Mouse (Mus musculus): ENCODE results near the gene Ece2. TPM values are rescaled to one million over a fixed set of nuclear protein-coding genes. Genes with fewer than 3 reads are reported as not detected.
"Not testable (repeated sequence)": the region's sequence is repeated elsewhere in the genome, so short reads cannot be mapped to it uniquely, and the experiment has no call there.

Gene Ece2
- polyA plus RNA-seq, 1 experiment: 0.07 TPM

GRCm38 (mm10) chr16:20651947-20652310 is 22.3 kb downstream of the Ece2 start:
- Histone ChIP-seq H3K36me3 (ENCODE audit: control insufficient read depth, insufficient read depth, low read length) (peaks cover 23% of the 10 kb centered on the region), H3K27ac (ENCODE audit: insufficient read depth, low read length) (no peak overlapping the region; the same call in 1 of the 2 replicates), H3K27me3 (ENCODE audit: control insufficient read depth, insufficient read depth, low read length) (no peaks in the 10 kb centered on the region), H3K4me3 (ENCODE audit: extremely low read depth, insufficient read depth, insufficient read length) (peak overlapping the region; percentile 71), H3K4me1 (ENCODE audit: control insufficient read depth, insufficient read depth, insufficient read length) (peaks cover 2% of the 10 kb centered on the region; the same call in 1 of the 2 replicates)
- no peak for TF ChIP-seq POLR2A (IDR thresholded peaks at IDR 0.05; ENCODE audit: low read depth, low read length)
- no peak for TF ChIP-seq CTCF (IDR thresholded peaks at IDR 0.05; ENCODE audit: extremely low read depth, insufficient read depth, insufficient read length, insufficient replicate concordance)
- WGBS: 5% methylated on average over 12 of the region's 12 CpGs
- no peak for DNase-seq (ENCODE audit: low read depth in 1 of 2, low spot score in 2 of 2)

DNA sequence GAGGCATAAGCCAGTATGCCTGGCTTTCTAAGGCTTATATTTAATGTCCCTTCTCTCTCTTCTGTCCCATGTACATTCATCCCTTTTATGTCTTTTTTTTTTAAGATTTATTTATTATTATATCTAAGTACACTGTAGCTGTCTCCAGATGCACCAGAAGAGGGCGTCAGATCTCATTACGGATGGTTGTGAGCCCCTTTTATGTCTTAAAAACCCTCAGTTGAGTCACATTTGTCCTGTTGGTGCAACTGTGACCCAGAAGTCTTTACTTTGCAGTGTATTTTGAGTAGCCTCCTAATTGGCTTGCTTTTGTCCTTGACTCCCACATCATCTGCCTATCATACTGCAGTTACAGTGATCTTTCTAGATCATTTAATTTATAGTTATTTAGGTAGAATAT is 23.7 kb downstream of the Ece2 start:
- no peak for TF ChIP-seq CTCF (IDR thresholded peaks at IDR 0.05; ENCODE audit: extremely low read depth, insufficient read depth, insufficient read length, insufficient replicate concordance)
- TF ChIP-seq POLR2A (IDR thresholded peaks at IDR 0.05; ENCODE audit: low read depth, low read length): no peak
- H3K4me3 ChIP-seq (ENCODE audit: extremely low read depth, insufficient read depth, insufficient read length): no peak overlapping the region
- H3K27me3 ChIP-seq (ENCODE audit: control insufficient read depth, insufficient read depth, low read length): no peaks in the 10 kb centered on the region
- 59% methylated on average over 2 of the region's 2 CpGs for WGBS
- DNase-seq (ENCODE audit: low read depth in 1 of 2, low spot score in 2 of 2): no peak
- peaks cover 2% of the 10 kb centered on the region; the same call in 1 of the 2 replicates for H3K4me1 ChIP-seq (ENCODE audit: control insufficient read depth, insufficient read depth, insufficient read length)
- peaks cover 32% of the 10 kb centered on the region for H3K36me3 ChIP-seq (ENCODE audit: control insufficient read depth, insufficient read depth, low read length)
- no peak overlapping the region for H3K27ac ChIP-seq (ENCODE audit: insufficient read depth, low read length)

DNA sequence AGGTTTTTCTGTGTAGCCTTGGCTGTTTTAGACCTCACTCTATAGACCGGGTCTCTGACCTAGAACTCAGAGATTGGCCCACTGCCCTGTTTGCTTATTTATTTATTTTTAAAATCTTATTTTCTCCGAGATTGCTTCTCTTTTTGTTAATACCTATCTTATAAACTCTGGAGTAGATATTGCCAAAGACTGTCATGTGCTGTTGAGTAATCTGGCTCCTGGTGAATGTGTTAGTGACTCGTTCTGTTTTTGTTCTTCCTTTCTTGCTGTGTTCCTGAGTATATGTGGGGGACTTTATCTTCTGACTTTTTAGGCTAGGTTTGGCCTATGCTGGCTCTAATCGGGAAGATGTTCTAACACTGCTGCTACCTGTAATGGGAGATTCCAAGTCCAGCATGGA is 28.0 kb downstream of the Ece2 start:
- no peak for DNase-seq (ENCODE audit: low read depth in 1 of 2, low spot score in 2 of 2)
- H3K27me3 ChIP-seq (ENCODE audit: control insufficient read depth, insufficient read depth, low read length): no peaks in the 10 kb centered on the region
- peaks cover 2% of the 10 kb centered on the region; the same call in 1 of the 2 replicates for H3K4me1 ChIP-seq (ENCODE audit: control insufficient read depth, insufficient read depth, insufficient read length)
- TF ChIP-seq CTCF (IDR thresholded peaks at IDR 0.05; ENCODE audit: extremely low read depth, insufficient read depth, insufficient read length, insufficient replicate concordance) (no peak), POLR2A (IDR thresholded peaks at IDR 0.05; ENCODE audit: low read depth, low read length) (no peak)
- H3K4me3 ChIP-seq (ENCODE audit: extremely low read depth, insufficient read depth, insufficient read length): no peak overlapping the region
- no peak overlapping the region for H3K27ac ChIP-seq (ENCODE audit: insufficient read depth, low read length)
- H3K36me3 ChIP-seq (ENCODE audit: control insufficient read depth, insufficient read depth, low read length): peaks cover 66% of the 10 kb centered on the region
- WGBS: 86% methylated on average over 4 of the region's 4 CpGs

DNA sequence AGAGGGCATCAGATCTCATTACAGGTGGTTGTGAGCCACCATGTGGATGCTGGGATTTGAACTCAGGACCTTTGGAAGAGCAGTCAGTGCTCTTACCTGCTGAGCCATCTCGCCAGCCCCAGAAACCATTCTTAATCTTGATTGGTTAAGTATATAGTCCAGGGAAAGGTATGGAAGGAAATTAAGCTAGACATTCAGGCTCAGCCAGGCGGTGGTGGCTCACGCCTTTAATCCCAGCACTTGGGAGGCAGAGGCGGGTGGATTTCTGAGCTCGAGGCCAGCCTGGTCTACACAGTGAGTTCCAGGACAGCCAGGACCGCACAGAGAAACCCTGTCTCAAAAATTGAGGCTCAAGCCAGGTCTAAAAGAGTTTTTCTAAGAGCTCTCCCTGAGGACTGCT is 38.4 kb downstream of the Ece2 start, which contains the start of gene Eif4g1:
Eif4g1 (plus strand) TSS at position 301 of the 400 bp plus-strand sequence.
- not testable (repeated sequence) for H3K27me3 ChIP-seq (ENCODE audit: control insufficient read depth, insufficient read depth, low read length)
- WGBS: 94% methylated on average over 5 of the region's 6 CpGs

GRCm38 (mm10) chr16:20670291-20670690 is 40.7 kb downstream of the Ece2 start:
- no peak for TF ChIP-seq POLR2A (IDR thresholded peaks at IDR 0.05; ENCODE audit: low read depth, low read length)
- TF ChIP-seq CTCF (IDR thresholded peaks at IDR 0.05; ENCODE audit: extremely low read depth, insufficient read depth, insufficient read length, insufficient replicate concordance): no peak
- no peaks in the 10 kb centered on the region; the same call in 1 of the 2 replicates for H3K27me3 ChIP-seq (ENCODE audit: control insufficient read depth, insufficient read depth, low read length)
- H3K27ac ChIP-seq (ENCODE audit: insufficient read depth, low read length): no peak overlapping the region
- H3K4me3 ChIP-seq (ENCODE audit: extremely low read depth, insufficient read depth, insufficient read length): no peak overlapping the region
- H3K36me3 ChIP-seq (ENCODE audit: control insufficient read depth, insufficient read depth, low read length): no peaks in the 10 kb centered on the region; the same call in 1 of the 2 replicates
- no peak for DNase-seq (ENCODE audit: low read depth in 1 of 2, low spot score in 2 of 2)
- peaks cover 8% of the 10 kb centered on the region; the same call in 1 of the 2 replicates for H3K4me1 ChIP-seq (ENCODE audit: control insufficient read depth, insufficient read depth, insufficient read length)
- WGBS: 94% methylated on average over 3 of the region's 3 CpGs

More for the DNA sequence above, 38.4 kb downstream of the Ece2 start, which contains the start of gene Eif4g1:
- not testable (repeated sequence) for DNase-seq (ENCODE audit: low read depth in 1 of 2, low spot score in 2 of 2); H3K4me1 ChIP-seq (ENCODE audit: control insufficient read depth, insufficient read depth, insufficient read length); H3K36me3 ChIP-seq (ENCODE audit: control insufficient read depth, insufficient read depth, low read length); H3K4me3 ChIP-seq (ENCODE audit: extremely low read depth, insufficient read depth, insufficient read length); H3K27ac ChIP-seq (ENCODE audit: insufficient read depth, low read length)

DNA sequence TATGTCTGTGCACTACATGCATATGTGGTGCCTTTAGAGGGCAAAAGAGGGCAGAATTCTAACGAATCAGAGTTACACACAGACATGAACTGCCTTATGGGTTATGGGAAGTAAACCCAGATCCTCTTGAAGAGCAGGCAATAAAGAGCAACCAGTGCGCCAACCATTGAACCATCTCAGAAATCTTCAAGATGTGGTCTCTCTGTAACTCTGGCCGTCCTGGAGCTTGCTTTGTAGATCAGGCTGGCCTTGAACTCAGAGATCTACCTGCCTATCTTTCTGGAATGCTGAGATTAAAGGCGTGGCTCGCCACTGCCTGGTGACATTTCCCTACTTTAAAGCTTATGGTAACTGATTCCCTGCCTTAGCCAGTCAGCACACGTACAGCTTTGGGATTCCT is 42.3 kb downstream of the Ece2 start:
- no peaks in the 10 kb centered on the region; the same call in 1 of the 2 replicates for H3K27me3 ChIP-seq (ENCODE audit: control insufficient read depth, insufficient read depth, low read length)
- H3K27ac ChIP-seq (ENCODE audit: insufficient read depth, low read length): no peak overlapping the region
- 14% methylated on average over 6 of the region's 6 CpGs for WGBS
- peak overlapping the region; percentile 16; the same call in 1 of the 2 replicates for H3K4me3 ChIP-seq (ENCODE audit: extremely low read depth, insufficient read depth, insufficient read length)
- H3K4me1 ChIP-seq (ENCODE audit: control insufficient read depth, insufficient read depth, insufficient read length): peaks cover 8% of the 10 kb centered on the region; the same call in 1 of the 2 replicates
- TF ChIP-seq POLR2A (IDR thresholded peaks at IDR 0.05; ENCODE audit: low read depth, low read length) (no peak), CTCF (IDR thresholded peaks at IDR 0.05; ENCODE audit: extremely low read depth, insufficient read depth, insufficient read length, insufficient replicate concordance) (no peak)
- no peak for DNase-seq (ENCODE audit: low read depth in 1 of 2, low spot score in 2 of 2)
- H3K36me3 ChIP-seq (ENCODE audit: control insufficient read depth, insufficient read depth, low read length): peaks cover 3% of the 10 kb centered on the region; the same call in 1 of the 2 replicates

- TF ChIP-seq CTCF (IDR thresholded peaks at IDR 0.05; ENCODE audit: extremely low read depth, insufficient read depth, insufficient read length, insufficient replicate concordance) (no peak), POLR2A (IDR thresholded peaks at IDR 0.05; ENCODE audit: low read depth, low read length) (peak; percentile 67)
- H3K27me3 ChIP-seq (ENCODE audit: control insufficient read depth, insufficient read depth, low read length): no peaks in the 10 kb centered on the region; the same call in 1 of the 2 replicates
- under 1% methylated on average over 35 of the region's 38 CpGs for WGBS
- H3K27ac ChIP-seq (ENCODE audit: insufficient read depth, low read length): peak overlapping the region; percentile 50; the same call in 1 of the 2 replicates
- peak overlapping the region; percentile 61 for H3K4me3 ChIP-seq (ENCODE audit: extremely low read depth, insufficient read depth, insufficient read length)
- H3K36me3 ChIP-seq (ENCODE audit: control insufficient read depth, insufficient read depth, low read length): peaks cover 3% of the 10 kb centered on the region; the same call in 1 of the 2 replicates
- H3K4me1 ChIP-seq (ENCODE audit: control insufficient read depth, insufficient read depth, insufficient read length): peaks cover 8% of the 10 kb centered on the region; the same call in 1 of the 2 replicates
- DNase-seq (ENCODE audit: low read depth in 1 of 2, low spot score in 2 of 2): peak; percentile 79 to 93
These were observed 42.9 kb downstream of the Ece2 start for GRCm38 (mm10) chr16:20672500-20672902.
